Mouse (Mus musculus): ENCODE data around the gene Plxna2.

The Plxna2 gene

DNA sequence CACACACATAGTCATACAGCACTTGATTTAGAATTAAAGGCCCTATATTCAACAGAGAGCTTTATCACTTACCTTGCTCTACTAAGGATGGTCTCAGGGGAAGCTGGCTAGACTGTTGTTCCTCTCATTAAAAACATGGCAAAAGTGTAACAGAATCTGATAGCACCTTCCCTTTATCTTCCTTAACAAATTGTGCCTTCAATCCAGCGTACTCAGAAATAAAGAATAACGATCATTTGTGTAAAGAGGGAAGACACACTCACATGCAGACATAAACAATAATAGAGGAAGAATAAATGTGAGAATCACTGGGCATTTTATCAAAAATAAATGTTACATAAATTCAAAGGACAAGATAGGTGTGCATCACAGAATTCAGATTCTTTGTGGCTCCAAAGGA, at the start of gene Plxna2:
TSS of gene Plxna2 (plus strand) at position 301 of the 400 bp plus-strand sequence.
- DNase-seq (ENCODE audit: low spot score): no peak

DNA sequence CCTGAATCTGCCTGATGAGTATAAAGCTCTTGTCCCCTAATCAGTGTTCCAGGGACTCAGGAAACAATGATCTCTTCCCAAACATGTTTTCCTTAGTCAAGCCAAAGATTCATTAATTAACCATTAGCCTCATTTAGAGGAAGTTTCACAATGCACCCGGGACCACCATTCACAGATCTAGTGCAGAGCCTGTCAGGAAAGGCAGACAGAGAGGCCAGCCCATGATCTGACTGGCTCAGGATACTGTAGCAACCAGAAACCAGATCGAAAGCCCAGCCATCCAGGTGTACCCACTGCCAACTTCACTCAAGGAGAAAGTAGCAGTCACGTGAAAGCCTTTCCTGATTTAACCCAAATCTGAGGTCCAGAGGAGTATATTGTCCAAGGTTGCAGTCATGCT, 44.1 kb upstream of the Plxna2 start:
- no peak for DNase-seq (ENCODE audit: low spot score)

GRCm38 (mm10) chr1:194578270-194578669, 39.7 kb upstream of the Plxna2 start:
- peak; percentile 9 for DNase-seq (ENCODE audit: low spot score)

- no peak for DNase-seq (ENCODE audit: low spot score)
Observed at GRCm38 (mm10) chr1:194580539-194580938, 37.5 kb upstream of the Plxna2 start.

GRCm38 (mm10) chr1:194586670-194587069, 31.3 kb upstream of the Plxna2 start:
- DNase-seq (ENCODE audit: low spot score): no peak

GRCm38 (mm10) chr1:194587532-194587931, 30.5 kb upstream of the Plxna2 start:
- no peak for DNase-seq (ENCODE audit: low spot score)

DNA sequence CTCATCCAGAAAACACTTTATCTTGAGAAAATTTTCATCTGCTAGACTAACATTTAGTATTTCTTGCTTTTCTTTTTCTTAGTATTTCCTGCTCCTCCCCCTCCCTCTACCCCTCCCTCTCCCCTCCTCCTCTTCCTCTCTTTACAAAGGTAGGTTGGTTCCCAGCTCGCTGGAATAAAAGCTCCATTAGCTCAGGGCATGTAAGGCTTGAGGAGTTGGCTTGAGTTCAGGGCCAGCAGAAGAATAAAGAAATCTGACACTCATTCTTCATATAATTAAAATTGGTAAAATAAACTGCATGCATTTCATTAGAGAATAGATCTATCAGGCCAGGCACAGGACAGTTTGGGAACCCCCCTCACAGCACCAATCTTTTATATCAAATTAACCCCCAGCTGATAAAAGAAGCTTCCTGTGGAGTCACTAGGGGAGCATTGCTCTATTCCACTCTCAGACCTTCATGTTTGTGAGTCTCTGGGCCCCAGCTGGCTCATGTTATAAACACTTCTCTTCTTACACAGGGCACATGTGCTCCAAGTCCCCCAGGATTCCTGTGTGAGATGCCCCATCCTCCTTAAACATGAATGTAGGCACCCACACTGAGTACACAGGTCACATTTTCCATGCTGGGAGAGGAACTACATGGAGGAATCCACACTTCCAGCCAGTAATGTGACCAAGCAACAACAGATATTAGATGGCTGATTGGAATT, 29.9 kb upstream of the Plxna2 start:
- no peak for DNase-seq (ENCODE audit: low spot score)

GRCm38 (mm10) chr1:194588711-194589451, 29.1 kb upstream of the Plxna2 start:
- DNase-seq (ENCODE audit: low spot score): no peak

GRCm38 (mm10) chr1:194593155-194593554, 24.9 kb upstream of the Plxna2 start:
- DNase-seq (ENCODE audit: low spot score): no peak

- DNase-seq (ENCODE audit: low spot score): no peak
Observed at GRCm38 (mm10) chr1:194607406-194608261, 10.4 kb upstream of the Plxna2 start.

DNA sequence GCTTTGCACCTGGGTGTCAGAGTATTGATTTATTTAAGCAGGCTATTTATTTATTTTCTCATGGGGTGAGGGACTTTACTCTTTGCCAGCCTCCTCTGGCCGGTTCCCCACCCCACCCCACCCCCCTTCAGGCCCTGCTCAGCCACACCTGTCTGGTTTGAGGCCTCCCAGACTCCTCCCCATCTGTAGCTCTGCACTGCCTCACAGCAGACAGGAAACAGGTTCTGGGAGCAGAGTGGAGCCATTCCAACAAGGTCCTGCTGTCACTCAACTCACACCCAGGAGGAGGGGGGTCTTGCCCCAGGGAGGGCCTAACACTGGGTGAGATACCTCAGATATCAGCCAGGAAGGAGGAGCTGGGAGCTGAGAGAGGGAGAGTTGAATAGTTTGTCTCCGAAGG, 7.5 kb upstream of the Plxna2 start:
- DNase-seq (ENCODE audit: low spot score): no peak

DNA sequence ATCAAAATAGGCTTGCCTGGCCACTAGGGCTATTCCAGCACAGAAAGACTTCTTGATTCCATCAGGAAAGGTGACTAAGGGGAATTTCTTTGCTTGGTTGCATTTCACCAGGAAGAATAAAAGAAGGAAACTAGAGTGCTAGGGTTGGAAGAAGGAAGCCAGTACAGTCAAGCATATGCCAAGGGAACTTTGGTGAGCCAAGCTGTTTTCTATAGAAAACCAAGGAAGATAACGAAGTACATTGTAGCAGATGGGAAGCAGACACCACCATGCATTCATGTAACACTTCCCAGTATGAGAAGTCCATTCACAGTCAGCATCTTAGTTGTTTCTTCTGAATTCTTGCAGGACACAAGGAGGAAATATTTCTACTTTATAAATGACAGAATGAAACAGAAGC, 5.4 kb upstream of the Plxna2 start:
- DNase-seq (ENCODE audit: low spot score): no peak

- DNase-seq (ENCODE audit: low spot score): no peak
Observed at GRCm38 (mm10) chr1:194613271-194613834, 4.7 kb upstream of the Plxna2 start.

DNA sequence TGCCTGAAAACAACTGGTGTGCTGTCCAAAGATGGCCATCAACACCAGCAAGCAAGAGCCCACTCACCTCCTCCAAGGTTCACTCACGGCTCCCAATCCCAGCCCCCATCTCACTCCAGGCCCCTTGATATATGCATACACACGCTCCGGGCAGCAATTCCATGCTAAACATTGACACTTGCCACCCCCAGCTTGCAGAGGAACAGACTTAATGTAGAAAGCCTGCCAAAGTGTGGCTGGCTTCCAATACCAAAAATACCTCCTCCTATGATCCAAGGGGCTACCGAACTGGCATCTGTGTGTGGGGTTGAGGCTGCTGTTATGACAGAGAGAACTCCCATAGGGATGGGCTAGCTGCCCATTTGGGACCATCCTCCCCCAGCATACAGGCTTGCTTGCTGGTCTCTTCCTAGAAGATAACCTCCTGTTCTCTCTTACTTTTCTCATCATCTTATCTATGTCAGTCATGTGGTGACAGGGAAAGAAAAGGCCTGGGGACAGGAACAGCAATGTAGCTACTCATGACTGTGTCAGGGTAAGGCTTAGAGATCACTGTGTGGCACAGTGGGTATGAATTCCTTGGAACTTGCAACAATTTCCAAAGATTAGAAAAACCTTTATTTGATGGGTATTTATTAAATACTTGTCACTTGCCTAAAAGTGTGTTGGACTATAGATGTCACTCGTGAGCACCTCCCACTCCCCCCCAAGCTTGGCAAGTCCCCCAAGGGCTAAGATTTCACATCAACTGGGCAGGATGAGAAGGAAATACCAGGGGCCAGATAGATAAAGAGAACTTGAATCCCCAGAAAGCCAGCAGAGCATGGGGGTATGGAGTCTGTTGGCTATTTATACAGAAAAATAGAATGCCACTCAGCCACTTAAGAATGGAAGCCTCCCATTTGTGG, 3.8 kb upstream of the Plxna2 start:
- no peak for DNase-seq (ENCODE audit: low spot score)

DNA sequence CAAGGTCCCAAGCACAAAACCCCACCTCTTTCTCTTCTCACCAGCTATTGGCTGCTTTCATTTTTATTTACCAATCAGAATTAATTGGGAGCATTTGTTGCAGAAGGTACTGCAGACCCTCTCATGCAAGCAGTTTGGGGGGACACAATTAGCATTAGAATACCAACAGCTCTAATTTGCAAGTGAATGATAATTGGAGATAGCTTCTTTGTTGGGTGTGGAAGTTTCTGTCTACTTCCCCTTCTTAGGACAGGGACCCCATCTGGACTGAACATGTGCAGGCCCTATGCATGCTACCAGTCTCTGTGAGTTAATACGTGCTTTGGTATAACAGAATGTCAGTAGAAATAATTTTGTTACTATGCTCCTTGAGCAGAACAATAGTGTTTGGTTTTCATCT, 1.9 kb upstream of the Plxna2 start:
- DNase-seq (ENCODE audit: low spot score): no peak

DNA sequence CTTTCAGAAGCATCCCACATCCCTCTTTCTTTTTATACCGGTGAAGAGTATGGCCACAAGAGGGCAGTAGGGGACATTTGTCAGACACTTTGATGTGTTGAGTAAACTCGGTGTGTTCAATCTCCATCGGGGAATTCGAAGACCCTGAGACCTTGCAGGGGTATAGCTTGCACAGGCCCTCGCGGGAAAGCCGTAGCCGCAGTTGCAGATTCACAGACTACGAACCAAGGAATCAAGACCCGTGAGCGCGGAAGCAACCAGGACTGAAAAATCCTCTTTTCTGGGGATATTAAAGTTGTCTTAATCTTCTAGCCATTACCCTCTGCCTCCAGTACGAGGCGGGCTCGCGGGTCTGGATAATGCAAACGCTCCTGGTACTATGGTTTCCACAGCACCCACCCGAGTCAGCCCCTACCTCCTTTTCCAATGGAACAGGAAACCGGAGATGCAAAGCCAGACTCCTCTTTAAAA, 858 bp downstream of the Plxna2 start:
- DNase-seq (ENCODE audit: low spot score): peak; percentile 80

GRCm38 (mm10) chr1:194619353-194620244, 1.6 kb downstream of the Plxna2 start:
- peak; percentile 83 for DNase-seq (ENCODE audit: low spot score)

- no peak for DNase-seq (ENCODE audit: low spot score)
Observed at GRCm38 (mm10) chr1:194620245-194620991, 2.4 kb downstream of the Plxna2 start.

DNA sequence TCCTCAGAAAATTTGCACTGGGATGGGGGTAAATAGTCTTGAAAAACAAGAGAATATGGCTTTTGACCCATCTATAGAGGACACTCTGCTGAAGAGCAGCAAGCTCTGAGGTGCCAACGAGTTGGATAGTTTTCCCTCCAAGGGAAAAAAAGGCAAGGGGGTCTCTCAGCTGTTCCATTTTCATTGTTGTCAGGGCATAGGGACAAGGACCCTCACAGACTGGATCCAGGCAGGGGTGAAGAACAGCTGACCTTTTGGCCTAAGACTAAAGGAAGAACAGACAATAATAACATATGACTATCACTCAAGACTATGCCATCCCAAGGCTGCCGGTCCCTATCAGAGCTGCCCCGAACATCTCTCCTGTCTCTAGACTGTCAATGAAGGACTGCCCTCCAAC, 4.2 kb downstream of the Plxna2 start:
- DNase-seq (ENCODE audit: low spot score): no peak

All from left cerebral cortex, adult 11 months (tissue).